Mouse (Mus musculus) hindbrain, embryonic 14.5 days (tissue): Measurements from ENCODE around the gene Ccl24. TPM values are rescaled to one million over a fixed set of nuclear protein-coding genes. Genes with fewer than 3 reads are reported as not detected.

Source experiments
- polyA plus RNA-seq: library from polyadenylated mRNA; unstranded; fragments of >200 nt; fragmentation: Nextera tagmentation; extraction: Ambion mirVana; gene quantifications from 2 replicates; pipeline ENCODE4 v1.2.1, GENCODE M21; 2014

The Ccl24 gene
- polyA plus RNA-seq, 1 experiment from 2014 or later, result 2.9 TPM

Other genes with a start within 250 kb of the Ccl24 start
- 0.24 TPM in 1 of 2 replicates, not detected in the other for gene Fkbp6, start 223.0 kb downstream of the Ccl24 start, polyA plus RNA-seq
- gene Trim50, start 219.8 kb downstream of the Ccl24 start, polyA plus RNA-seq, result not detected in 2 replicates
- gene Nsun5, start 203.1 kb downstream of the Ccl24 start, polyA plus RNA-seq, result 21.1 and 21.9 TPM in 2 replicates
- gene Pom121, start 178.5 kb downstream of the Ccl24 start, polyA plus RNA-seq, result 12.4 and 12.7 TPM in 2 replicates
- gene Hip1, start 27.9 kb downstream of the Ccl24 start, polyA plus RNA-seq, result 48.4 and 49.4 TPM in 2 replicates
- gene Ccl26, start 9.5 kb downstream of the Ccl24 start, polyA plus RNA-seq, result not detected in 2 replicates
- gene Rhbdd2, start 59.6 kb upstream of the Ccl24 start, polyA plus RNA-seq, result 103 and 104 TPM in 2 replicates
- 79.7 and 84.1 TPM in 2 replicates for gene Por, start 97.0 kb upstream of the Ccl24 start, polyA plus RNA-seq
- 89.0 and 90.2 TPM in 2 replicates for gene Tmem120a, start 171.4 kb upstream of the Ccl24 start, polyA plus RNA-seq
- 0.25 and 0.30 TPM in 2 replicates for gene Styxl1, start 205.3 kb upstream of the Ccl24 start, polyA plus RNA-seq
- 599 and 617 TPM in 2 replicates for gene Mdh2, start 205.4 kb upstream of the Ccl24 start, polyA plus RNA-seq
- 49.3 and 51.3 TPM in 2 replicates for gene Srrm3, start 233.8 kb upstream of the Ccl24 start, polyA plus RNA-seq